Mouse (Mus musculus) adrenal gland, postnatal 14 days (tissue): Measurements from ENCODE around the gene Fgfr2. TPM values are rescaled to one million over a fixed set of nuclear protein-coding genes. Genes with fewer than 3 reads are reported as not detected.
"Not testable (repeated sequence)": the region's sequence is repeated elsewhere in the genome, so short reads cannot be mapped to it uniquely, and the experiment has no call there.

Experiments
- DNase-seq: peaks from one replicate; pipeline ENCODE4 v3.0.0; 2021; ENCODE audit warnings: mixed read lengths
- total RNA-seq: library from RNA; stranded (reverse); gene quantifications from 2 replicates; pipeline ENCODE4 v1.2.3, GENCODE M21; 2021

The Fgfr2 gene
- total RNA-seq, 1 experiment from 2014 or later: 227 TPM

GRCm38 (mm10) chr7:130695669-130696338 is 2427.3 kb downstream of the Fgfr2 start:
- no peak for DNase-seq

DNA sequence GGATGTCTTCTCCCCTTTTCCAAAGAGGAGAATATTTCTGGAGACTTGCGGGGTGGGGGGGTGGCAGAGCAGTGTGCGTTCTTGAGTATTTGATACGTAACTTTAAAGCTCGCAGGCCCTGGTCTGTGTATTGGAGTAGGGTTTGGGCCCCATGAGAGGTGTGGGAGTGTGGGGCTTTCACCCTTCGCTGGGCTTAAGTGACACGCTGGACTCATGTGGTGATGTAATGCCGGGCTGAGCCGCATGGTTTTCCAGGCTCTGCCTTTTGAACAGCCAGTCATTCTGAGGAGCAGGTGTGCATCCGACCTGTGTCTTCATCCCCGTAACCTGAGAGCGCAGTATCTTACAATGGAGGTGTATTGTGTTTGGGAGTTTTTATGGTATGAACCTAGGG is 2429.4 kb downstream of the Fgfr2 start:
- no peak for DNase-seq

- DNase-seq: no peak
These were observed 2430.0 kb downstream of the Fgfr2 start for GRCm38 (mm10) chr7:130692943-130693799.

- peak; percentile 87 for DNase-seq
These were observed 2430.7 kb downstream of the Fgfr2 start for GRCm38 (mm10) chr7:130692392-130692942.

GRCm38 (mm10) chr7:130691931-130692330 is 2431.2 kb downstream of the Fgfr2 start:
- DNase-seq: no peak

DNA sequence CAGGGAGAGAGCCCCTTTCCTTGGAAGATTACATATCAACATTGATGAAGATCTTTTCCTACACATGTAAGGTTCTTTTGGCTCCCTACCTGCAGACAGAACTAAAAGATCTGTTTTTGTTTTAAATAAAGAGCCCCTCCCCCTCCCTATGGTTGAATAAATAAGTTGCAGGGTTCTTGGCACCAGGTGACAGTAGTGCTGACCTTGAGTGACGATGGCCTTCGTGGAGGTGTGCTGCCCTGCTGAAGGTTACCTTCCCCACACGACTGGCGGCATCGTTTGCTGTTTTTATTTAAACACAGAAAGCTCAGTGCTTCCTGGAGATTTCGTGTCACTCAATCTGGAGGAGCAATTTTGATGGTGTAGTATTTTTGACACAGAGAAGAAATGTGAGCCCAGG is 2432.3 kb downstream of the Fgfr2 start:
- no peak for DNase-seq

- DNase-seq: no peak
These were observed 2434.5 kb downstream of the Fgfr2 start for GRCm38 (mm10) chr7:130688601-130689000.

- DNase-seq: peak; percentile 61
These were observed 2441.4 kb downstream of the Fgfr2 start for GRCm38 (mm10) chr7:130681798-130682197.

GRCm38 (mm10) chr7:130678414-130678813 is 2444.7 kb downstream of the Fgfr2 start:
- no peak for DNase-seq

GRCm38 (mm10) chr7:130677541-130678274 is 2445.4 kb downstream of the Fgfr2 start:
- DNase-seq: no peak

GRCm38 (mm10) chr7:130676885-130677540 is 2446.1 kb downstream of the Fgfr2 start:
- DNase-seq: no peak

GRCm38 (mm10) chr7:130674526-130674925 is 2448.6 kb downstream of the Fgfr2 start:
- no peak for DNase-seq

GRCm38 (mm10) chr7:130673169-130674033 is 2449.7 kb downstream of the Fgfr2 start:
- DNase-seq: peak; percentile 72

- peak; percentile 65 for DNase-seq
These were observed 2451.8 kb downstream of the Fgfr2 start for GRCm38 (mm10) chr7:130671301-130671700.

GRCm38 (mm10) chr7:130670358-130670757 is 2452.8 kb downstream of the Fgfr2 start:
- DNase-seq: no peak

DNA sequence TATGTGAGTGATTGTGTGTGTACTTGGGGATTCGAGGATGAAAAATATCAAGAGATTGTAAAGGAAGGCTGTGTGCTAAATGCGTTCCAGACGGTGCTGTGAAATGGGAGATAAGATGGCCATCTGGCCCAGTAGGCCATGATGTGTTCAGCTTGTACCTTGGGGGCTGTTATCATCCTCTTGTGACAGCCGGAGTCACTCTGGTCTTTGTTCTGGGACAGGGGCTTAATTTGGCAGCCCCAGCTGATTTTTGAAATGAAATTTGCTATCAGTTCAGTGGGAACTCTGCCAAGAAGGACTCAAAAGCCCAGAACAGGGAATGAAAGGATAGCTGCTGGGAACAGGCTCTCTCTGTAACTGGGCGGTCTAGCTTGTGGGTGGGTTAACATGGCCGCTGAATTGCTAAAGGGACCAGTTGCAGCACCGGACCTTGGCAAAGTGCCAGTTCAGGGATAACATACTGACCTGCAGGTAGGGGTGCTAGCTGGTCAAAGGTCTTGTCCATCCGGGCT is 2453.7 kb downstream of the Fgfr2 start:
- no peak for DNase-seq

GRCm38 (mm10) chr7:130668729-130669281 is 2454.3 kb downstream of the Fgfr2 start:
- no peak for DNase-seq

DNA sequence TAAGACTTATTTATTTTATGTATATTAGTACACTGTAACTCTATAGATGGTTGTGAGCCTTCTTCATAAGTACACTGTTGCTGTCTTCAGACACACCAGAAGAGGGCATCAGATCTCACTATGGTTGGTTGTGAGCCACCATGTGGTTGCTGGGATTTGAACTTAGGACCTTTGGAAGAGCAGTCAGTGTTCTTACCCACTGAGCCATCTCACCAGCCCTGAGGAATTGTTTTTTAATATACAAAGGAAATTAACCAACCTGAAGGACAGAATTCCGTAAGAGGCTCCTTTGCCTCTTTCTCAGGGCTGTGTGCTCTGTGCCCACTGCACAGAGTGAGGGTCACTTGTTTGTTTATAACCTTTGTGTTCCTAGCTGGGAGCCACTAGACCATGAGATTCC is 2455.1 kb downstream of the Fgfr2 start:
- DNase-seq: not testable (repeated sequence)

DNA sequence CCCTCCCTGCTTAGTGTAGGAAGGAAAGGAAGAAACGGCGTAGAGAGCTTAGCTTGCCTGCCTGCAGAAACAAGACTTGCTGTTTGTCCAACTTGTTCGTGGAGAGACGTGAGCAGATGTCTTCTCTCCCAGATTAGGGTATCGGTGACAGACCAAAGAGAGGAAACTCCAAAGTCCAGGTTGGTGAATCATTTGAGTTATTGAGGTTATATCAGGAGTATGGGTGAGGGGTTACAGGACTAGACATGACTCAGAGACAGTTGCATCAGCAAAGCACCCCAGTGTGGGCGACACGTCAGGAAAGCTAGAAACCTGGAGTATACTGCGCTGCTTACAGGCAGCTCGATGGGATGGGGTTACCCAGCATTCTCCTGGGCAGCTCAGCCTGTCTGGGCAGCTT is 2457.8 kb downstream of the Fgfr2 start:
- DNase-seq: no peak

- no peak for DNase-seq
These were observed 2458.5 kb downstream of the Fgfr2 start for GRCm38 (mm10) chr7:130664629-130665028.
